Mouse (Mus musculus) heart, adult 2 months (tissue): ENCODE measurements around the gene Glis3.

ENCODE experiments used
- CTCF ChIP-seq: fragments of 200-600 bp; IDR thresholded peaks from 2 replicates; pipeline ENCODE4 v1.8.1; 2022; ENCODE audit warnings: antibody characterized with exemption, mild to moderate bottlenecking, moderate library complexity
- EP300 ChIP-seq: fragments of 200-500 bp; IDR thresholded peaks from 2 replicates; pipeline ENCODE4 v1.6.1; 2011; ENCODE audit warnings: low read depth, low read length, control low read depth; ENCODE audit not compliant: insufficient read depth
- POLR2A ChIP-seq: fragments of 200-500 bp; IDR thresholded peaks from 2 replicates; pipeline ENCODE4 v1.6.1; 2011; ENCODE audit warnings: mild to moderate bottlenecking, low read depth, low read length, control low read depth; ENCODE audit not compliant: insufficient read depth

- TF ChIP-seq POLR2A = no peak
- TF ChIP-seq CTCF = no peak
- no peak for TF ChIP-seq EP300
Measured at GRCm38 (mm10) chr19:28573641-28574040, 106.2 kb downstream of the Glis3 start.
